Mouse (Mus musculus) forelimb bud, embryonic 11.5 days (tissue): Measurements from ENCODE around the gene Fgf11.

Source experiments
- DNase-seq: peaks from one replicate; pipeline ENCODE4 v3.0.0-alpha.2; 2012; ENCODE audit warnings: low read depth, low spot score

The Fgf11 gene

DNA sequence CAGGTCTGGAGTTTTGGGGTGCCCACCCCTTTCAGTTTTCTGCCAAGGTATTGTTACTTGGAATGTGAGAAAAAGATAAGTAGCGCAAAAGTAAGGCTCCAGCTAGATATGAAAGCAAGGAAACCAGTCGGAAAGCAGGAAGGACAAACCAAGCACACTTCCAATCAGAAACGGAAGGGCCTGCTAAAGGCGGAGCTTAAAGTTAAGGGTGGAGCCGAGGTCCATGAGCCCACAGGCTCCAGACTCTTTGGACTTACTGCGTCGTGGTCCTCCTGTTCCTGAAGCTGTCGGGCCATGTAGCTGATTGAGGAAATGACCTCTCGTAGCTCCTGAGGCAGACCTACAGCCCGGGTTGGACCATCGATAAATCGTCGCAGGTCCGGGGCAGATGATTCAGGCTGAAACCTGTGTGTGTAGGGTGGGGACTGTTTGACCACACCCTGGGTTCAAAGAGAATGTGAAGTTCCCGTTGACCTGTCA, 16.8 kb downstream of the Fgf11 start:
- DNase-seq, result no peak

DNA sequence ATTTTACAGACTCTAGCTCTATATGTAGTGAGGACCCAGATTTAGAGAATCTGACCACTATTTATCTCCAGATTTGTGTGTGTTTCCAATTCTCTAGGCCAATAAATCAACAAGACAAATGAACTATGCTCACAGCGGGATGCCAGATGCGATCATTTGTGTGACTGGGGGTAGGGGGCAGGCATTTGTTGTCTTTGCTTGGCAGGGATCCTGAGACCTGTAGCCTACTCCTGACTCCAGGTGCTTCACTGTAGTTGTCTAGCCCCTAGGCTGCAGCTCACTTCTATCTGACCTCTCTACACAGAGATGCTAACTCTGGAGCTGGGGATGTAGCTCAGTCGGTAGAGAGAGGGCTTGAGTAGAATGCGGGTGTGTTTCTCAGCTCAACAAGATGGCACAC, 19.8 kb downstream of the Fgf11 start:
- no peak for DNase-seq

DNA sequence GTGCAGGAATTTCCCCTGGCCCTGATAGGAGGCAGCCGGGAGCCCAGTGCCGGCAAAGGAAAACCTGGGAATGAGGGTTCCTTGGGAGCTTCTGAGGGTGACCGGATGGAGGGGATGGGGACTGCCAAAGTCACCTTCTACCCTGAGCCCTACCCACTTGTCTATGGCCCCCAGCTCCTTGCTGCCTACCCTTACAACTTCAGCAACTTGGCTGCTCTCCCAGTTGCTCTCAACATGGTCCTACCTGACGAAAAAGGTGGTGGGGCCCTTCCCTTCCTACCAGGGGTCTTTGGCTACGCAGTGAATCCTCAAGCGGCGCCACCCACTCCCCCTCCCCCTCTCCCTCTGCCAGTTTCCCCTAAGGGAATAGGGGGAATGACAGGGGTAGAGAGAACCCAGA, 22.7 kb downstream of the Fgf11 start:
- DNase-seq, result no peak

DNA sequence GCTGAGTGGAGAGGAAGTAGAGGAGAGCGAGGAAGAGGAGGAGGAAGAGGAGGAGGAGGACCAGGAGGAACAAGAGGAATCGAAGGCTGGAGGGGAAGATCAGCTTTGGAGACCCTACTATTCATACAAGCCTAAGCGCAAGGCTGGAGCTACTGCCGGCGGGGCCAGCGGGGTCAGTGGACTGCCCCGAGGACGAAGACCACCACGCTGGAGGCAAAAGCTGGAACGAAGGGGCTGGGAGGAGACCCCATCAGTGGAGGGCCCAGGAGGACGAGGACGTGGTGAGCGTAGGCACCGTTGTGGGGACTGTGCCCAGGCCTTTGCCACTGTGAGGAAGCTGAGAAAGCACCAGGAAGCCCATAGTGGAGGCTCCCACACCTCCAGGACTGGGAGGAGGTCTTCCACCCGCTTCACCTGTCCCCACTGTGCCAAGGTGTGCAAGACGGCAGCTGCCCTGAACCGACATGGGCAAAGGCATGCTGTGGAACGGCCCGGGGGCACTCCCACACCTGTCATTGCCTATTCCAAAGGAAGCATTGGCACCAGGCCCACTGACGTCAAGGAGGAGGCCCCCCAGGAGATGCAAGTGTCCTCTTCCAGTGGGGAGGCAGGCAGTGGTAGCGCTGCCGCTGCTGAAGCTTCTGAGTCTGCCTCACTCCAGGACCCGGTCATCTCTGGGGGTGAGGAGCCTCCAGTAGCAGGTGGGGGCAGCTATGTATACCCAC, 23.2 kb downstream of the Fgf11 start:
- DNase-seq, result no peak

DNA sequence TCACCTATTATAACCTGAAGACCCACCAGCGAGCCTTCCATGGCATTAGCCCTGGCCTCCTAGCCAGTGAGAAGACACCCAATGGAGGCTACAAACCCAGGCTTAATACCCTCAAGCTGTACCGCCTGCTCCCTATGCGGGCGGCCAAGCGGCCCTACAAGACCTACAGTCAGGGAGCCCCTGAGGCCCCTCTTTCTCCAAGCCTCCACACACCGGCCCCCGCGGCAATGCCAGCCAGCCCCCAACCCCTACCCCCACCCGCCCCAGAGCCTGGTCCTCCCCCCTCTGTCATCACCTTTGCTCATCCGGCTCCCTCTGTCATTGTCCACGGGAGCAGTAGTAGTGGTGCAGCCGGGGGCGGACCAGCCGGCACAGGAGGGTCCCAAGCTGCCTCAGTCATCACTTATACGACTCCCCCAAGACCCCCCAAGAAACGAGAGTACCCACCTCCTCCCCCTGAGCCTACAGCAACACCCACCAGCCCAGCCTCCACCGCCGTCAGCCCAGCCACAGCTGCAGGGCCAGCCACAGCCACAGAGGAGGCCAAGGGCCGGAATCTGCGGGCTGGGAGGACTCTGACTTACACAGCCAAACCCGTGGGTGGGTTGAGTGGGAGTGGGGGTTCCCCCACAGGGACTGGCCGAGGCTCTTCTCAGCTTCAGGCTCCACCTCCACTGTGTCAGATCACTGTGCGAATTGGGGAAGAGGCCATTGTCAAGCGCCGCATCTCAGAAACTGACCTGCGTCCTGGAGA, 24.0 kb downstream of the Fgf11 start:
- DNase-seq, result no peak

DNA sequence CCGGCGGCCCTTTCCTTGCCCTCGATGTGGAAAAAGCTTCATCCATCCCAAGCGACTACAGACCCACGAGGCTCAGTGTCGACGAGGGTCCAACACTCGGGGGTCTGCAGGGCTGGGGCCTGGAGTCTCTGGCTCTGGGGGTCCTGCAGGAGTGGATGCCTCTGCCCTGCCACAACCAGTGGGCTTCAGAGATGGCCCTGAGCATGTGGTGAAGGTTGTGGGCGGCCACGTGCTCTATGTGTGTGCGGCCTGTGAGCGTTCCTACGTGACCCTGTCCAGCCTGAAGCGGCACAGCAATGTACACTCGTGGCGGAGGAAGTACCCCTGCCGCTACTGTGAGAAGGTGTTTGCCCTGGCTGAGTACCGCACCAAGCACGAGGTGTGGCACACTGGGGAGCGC, 25.2 kb downstream of the Fgf11 start:
- DNase-seq, result no peak

DNA sequence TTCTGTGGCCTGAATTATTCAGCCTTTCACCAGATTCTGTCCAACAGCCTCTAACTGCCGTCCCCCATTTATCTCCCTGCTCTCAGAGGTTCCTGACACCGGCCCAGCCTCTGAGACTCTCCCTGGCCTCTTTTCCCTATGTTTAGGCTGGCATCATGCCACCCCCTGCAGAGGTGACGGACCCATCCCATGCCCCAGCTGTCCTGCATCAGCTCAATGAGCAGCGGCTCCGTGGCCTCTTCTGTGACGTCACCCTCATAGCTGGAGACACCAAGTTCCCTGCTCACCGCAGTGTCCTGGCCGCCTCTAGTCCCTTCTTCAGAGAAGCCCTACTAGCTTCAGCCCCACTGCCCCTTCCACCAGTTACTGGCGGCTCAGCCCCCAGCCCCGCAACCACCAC, 25.9 kb downstream of the Fgf11 start:
- DNase-seq, result no peak

DNA sequence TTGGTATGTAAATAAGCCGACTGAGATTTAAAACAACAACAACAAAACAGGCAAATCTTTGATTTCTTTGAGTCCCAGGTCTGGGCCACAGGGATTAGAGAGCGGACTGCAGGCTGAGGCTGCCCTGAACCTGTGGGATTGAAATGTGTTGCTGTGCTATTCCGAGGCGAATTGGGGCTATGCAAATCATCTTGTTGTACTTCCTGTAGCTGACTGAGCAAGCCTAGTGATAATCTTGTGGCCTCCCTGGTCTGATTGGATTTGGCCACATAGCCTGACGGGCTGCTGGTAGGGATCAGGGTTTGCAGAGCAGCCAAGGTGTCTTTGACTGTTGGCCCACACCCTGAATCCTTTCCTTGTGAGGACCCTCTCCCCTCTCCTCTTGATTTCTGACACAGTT, 26.7 kb downstream of the Fgf11 start:
- DNase-seq, result no peak

DNA sequence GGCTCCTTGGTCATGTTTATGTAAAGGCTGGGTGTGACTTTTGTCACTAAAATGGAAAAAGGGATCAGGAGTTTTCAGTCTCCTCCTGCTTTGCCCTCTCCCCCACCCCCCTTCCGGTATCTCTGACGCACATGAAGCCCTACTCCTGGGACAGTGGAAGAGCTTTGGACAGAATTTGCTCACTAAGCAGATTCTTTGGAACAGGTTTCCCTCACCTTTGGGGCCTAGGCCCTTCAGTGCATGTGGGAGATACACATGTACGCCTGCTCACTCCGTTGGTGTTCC, 34.1 kb downstream of the Fgf11 start:
- DNase-seq, result no peak

DNA sequence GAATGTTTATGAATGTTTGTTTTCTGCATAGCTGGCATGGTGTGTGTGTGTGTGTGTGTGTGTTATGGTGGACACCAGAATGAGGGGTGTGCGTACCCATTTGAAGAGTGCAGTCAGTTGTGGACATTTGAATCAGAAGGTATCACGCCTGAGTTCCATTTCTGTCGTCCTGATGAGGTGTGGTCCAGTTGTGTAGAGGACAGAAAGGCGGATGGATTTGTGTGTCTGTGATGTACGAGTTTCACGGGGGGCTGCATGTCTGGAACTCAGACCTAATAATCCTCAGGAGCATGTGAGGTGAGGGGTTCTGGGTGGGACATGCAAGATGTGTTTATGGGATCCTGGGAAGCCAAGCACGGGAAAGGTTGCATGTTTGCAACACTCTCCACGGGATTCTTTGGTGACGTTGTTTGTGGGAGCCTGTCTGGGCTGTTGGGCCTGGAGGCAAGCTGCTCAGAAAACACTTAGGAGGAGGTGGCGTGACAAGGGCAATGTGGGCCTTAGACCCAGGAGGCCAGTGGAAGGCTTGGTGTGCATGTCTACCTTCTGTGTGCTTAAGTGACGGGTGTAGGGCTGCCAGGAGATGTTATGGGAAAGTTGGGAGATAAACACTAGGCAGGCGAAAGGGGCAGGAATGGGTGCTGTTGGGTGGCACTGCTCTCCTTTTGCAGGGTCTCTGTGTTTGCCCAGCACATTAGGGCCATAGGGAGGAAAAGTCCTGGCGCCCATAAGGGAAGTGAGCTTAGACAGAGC, 34.6 kb downstream of the Fgf11 start:
- no peak for DNase-seq

DNA sequence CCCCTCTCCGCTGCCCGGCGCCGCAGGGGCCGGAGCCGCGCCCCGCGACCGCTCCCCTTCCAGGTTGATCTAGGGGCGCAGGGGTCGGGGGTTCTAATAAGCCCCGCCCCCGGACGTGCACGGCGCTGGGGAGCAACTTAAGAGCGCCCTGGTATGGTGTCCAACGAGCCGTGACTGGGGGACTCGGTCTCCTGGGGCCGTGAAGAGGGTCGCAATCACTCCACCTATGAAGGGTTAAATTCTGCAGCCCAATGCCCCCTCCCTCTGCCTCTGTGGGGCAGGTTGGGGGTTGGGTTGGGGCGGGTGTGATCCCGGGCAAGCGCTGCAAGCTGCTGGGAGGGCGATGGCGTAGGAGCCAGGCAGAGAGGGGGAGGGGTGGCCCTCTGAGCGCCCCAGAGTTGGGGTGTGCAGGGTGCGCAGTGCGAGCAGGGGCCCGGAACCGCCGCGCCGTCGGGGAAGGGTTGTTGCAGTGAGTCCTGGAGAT, 35.5 kb downstream of the Fgf11 start:
- DNase-seq, result peak; percentile 30

DNA sequence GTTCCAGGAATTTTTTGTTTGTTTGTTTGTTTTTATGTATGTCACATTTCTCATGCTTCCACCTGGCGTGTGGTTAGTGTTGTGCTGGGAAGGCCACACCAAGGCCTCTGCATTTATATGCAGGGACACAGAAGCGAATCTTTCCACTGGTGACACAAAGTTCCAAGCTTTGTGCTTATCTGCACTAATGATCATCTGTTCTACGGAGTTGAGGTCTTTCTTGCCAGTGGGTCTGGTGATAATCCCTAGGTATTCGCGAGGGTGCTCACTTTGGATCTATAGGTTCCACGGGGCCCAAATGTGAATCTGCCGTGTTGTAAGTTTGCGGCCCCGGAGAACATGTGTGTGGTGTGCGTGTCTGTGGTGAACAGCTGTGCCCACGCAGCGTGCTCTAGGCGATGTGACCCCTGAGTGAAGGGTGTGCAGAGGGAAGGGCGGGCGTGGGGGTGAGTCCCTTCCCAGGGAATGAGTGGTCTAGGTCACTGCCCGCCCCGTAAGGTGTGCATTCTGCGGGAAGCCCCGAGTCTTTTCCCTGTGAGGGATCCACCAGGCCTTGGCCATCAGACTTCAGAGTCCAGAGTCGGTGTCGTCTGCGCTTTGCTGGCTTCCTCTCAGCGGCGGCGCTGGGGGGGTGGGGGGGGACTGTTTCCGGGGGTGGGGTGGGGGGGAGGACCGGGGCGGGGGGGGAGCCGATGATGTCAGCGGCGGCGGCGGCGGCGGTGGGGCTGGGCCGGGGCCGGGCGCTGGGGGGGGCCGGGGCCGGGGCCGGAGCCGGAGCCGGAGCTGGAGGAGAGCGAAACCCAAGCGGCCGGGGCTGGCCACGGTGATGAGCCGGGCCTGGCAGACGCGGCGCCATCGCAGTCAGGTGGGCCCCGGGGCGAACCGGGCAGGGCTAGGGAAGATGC, 36.2 kb downstream of the Fgf11 start, which contains the start of gene Zbtb4:
TSS of gene Zbtb4 (plus strand) at position 692 of the 905 bp plus-strand sequence.
- no peak for DNase-seq

DNA sequence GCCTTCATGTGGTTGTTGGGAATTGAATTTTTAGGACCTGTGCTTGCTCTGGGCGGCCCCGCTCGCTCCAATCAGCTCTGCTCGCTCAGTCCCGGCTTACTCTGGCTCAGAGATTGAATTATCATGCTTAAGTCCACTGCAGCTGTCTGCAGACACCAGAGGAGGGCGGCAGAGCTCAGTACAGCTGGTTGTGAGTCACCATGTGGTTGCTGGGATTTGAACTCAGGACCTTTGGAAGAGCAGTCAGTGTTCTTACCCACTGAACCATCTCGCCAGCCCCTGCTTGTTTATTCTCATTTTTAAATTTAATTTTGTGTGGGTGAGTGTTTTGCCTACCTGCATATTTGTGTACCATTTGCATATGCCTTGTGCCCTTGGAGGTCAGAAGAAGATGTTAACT, 38.1 kb downstream of the Fgf11 start:
- no peak for DNase-seq

DNA sequence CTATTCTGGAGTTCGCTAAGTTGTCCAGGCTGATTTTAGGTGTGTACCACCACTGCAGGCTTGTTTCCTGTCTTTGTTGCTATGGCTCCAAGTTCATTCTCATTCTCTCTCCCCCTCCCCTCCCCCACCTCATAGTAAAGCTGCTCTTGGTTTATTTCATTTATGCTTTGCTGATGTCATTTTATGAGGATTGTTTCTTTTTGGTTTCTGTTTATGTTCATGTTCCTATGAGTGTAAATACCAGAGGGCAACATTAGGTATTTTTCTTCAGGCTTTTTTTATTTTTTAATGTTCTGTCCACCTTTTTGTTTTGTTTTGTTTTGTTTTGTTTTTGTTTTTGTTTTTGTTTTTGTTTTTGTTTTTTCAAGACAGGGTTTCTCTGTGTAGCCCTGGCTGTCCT, 39.8 kb downstream of the Fgf11 start, which contains the start of gene Slc35g3:
TSS of gene Slc35g3 (minus strand) at position 101 of the 400 bp plus-strand sequence.
- DNase-seq, result no peak

DNA sequence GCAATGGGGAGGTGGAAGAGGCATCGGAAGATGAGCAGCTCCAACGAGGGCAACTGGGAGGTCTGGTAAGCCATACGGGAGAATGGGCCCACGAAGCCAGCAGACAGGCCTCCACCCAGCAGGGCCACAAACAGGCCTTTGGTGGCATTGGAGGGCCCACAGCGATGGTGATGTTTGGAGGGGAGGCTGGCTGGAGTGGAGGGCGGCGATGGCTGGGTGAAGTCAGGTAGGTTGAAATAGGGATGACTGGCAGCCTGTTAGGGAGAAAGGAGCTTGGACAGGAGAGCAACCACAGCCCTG, 40.8 kb downstream of the Fgf11 start:
- DNase-seq, result no peak

DNA sequence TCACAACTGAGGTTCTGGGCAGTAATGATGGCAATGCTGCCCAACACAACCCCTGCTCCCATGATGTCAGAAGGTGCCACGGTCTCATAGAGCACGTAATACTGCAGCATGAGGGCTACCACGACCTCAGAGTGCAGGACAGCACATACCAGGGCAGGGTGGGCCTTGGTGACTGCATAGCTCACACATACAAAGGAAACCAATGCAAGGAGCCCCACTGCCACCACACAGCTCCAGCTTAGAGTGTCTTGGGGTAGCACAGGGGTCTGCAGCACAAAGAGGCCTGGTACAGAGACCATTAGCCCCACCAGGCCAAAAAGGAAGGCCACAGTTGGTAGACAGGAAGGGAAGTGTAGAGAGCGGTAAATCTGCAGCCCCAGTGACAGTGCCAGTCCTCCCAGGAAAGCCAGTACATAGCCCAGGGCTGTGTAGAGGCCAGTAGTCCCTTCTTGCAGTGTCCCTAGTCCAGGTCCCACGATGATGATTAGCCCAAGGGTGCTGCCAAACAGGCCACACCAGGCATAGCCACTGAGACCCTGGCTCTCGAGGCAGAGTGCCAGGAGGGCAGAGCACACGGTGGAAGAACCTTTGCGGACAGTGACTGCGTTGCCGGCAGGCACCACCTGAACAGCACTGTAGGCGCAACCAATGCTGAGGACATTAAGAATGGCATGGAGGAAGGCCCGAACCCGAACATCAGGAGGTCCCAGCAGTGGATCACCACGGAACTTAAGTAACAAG, 41.3 kb downstream of the Fgf11 start:
- no peak for DNase-seq

DNA sequence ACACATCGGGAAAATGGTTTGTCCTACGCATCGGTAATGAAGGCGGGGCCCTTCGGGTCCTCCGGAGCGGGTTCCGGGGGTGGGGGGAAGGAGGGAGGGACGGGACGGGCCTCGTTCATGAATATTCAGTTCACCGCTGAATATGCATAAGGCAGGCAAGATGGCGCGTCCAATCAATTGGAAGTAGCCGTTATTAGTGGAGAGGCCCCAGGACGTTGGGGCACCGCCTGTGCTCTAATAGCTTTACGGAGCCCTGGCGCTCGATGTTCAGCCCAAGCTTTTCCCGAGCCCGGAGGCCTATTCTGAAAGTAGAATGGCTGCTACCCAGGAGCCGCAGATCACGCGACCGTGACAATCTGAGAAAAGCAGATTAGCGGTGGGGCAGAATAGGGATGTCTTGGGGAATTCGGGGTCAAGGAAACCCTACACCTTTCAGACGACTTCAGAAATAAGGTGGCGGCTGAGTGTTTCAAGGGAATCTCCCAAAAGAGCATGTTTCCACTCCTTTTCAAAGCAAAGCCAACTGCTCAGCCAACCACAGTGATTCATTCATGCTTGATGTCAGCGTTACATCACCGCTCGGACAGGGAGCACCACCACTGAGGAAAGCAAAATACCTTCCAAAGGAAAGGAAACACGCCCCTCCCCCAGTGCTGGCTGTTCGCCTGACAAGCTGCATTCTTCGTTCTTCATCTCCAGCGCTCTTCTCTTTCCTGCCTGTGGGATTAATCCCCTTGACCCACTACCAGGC, 42.5 kb downstream of the Fgf11 start:
- DNase-seq, result peak; percentile 95

DNA sequence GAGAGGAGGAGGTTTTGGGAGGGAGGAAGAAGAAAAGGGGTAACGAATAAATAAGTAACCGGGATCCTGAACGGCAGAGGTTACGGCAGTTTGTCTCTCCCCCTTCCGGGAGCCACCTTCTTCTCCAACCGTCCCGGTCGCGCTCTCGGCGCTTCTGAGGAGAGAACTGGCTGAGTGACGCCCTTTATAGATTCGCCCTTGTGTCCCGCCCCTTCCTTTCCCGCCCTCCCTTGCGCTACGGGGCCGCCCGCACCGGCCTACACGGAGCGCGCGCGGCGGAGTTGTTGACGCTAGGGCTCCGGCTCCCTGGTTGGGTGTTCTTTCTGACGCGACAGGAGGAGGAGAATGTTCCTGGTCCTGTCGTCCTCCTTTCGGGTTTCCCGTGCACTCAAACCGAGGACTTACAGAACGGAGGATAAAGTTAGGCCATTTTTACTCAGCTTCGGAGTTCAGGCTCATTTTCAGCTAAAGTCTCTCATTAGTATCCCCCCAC, 43.1 kb downstream of the Fgf11 start, which contains the start of gene Polr2a:
TSS of gene Polr2a (minus strand) at position 160 of the 493 bp plus-strand sequence.
- DNase-seq, result peak; percentile 98

DNA sequence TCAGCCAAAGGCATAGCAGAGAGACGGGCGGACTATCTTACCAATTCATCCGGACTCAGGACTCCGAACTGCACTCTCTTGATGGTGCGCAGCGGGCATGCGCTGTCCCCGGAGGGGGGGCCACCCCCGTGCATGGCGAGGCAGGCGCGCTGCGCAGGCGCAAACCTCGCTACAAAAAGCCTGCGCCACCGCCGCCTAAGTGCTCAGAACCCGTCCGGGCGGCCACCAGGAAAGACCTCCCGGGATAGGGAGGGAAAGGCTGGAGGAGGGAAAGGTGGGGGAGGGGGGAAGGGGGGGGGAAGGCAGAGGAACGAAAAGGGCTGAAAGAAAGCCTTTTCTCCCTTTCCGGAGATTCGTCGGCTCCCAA, 43.6 kb downstream of the Fgf11 start:
- peak; percentile 94 for DNase-seq
